Mouse (Mus musculus): ENCODE measurements around the gene Usf1. TPM values are rescaled to one million over a fixed set of nuclear protein-coding genes. Genes with fewer than 3 reads are reported as not detected.

Usf1 gene
- polyA plus RNA-seq, 1 experiment from 2014 or later: 106 TPM

- no peak for DNase-seq (ENCODE audit: low read depth, low spot score)
- no peak for ATAC-seq
- no peak for TF ChIP-seq CTCF (IDR thresholded peaks at IDR 0.05)
These were observed 38.9 kb downstream of the Usf1 start for GRCm38 (mm10) chr1:171450062-171450461.

GRCm38 (mm10) chr1:171451001-171451400 lies 39.9 kb downstream of the Usf1 start:
- POLR2A ChIA-PET: no interaction called here
- in situ Hi-C loops (cut with MboI; ENCODE audit: low pct_unique_long_range_greater_than_20kb): no loop called here
- ATAC-seq: no peak
- H3K27me3 ChIP-seq: no peaks in the 10 kb centered on the region
- no peak for TF ChIP-seq CTCF (IDR thresholded peaks at IDR 0.05)
- CTCF ChIA-PET: interaction anchor here (1.6 kb wide), 1 partner anchor 42 kb away, joined by 3 read pairs; no protein-coding TSS in a partner anchor
- DNase-seq (ENCODE audit: low read depth, low spot score): no peak

More at GRCm38 (mm10) chr1:171450062-171450461, 38.9 kb downstream of the Usf1 start:
- no peaks in the 10 kb centered on the region for H3K27me3 ChIP-seq
- ChIA-PET CTCF (interaction anchor here (1.6 kb wide), 1 partner anchor 41 kb away, joined by 3 read pairs; no protein-coding TSS in a partner anchor), POLR2A (no interaction called here)
- in situ Hi-C loops (cut with MboI; ENCODE audit: low pct_unique_long_range_greater_than_20kb): no loop called here

DNA sequence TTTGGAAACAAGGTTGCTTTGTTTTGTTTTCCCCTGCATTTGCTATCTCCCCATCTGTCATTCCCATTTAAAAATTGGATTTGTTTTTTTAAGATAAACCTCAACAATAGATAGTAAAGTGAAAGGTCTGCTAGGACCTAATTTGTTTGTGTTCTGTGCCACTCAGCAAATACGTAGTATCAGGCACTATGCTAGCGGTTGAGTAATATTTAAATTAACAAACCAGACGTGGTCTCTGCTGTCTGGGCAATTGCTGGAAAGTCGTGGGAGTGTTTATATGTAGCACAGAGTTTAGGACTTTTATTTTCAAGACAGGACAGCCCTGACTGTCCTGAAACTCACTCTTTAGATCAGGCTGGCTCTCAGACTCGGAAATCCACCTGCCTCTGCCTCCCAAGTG lies 41.4 kb downstream of the Usf1 start:
- POLR2A ChIA-PET: no interaction called here
- no peak for ATAC-seq
- CTCF ChIA-PET: no interaction called here
- no peaks in the 10 kb centered on the region for H3K27me3 ChIP-seq
- in situ Hi-C loops (cut with MboI; ENCODE audit: low pct_unique_long_range_greater_than_20kb): no loop called here
- TF ChIP-seq CTCF (IDR thresholded peaks at IDR 0.05): no peak
- no peak for DNase-seq (ENCODE audit: low read depth, low spot score)

GRCm38 (mm10) chr1:171452923-171453322 lies 41.8 kb downstream of the Usf1 start:
- POLR2A ChIA-PET: no interaction called here
- in situ Hi-C loops (cut with MboI; ENCODE audit: low pct_unique_long_range_greater_than_20kb): no loop called here
- no peak for DNase-seq (ENCODE audit: low read depth, low spot score)
- ATAC-seq: no peak
- no peak for TF ChIP-seq CTCF (IDR thresholded peaks at IDR 0.05)
- CTCF ChIA-PET: no interaction called here
- no peaks in the 10 kb centered on the region for H3K27me3 ChIP-seq

GRCm38 (mm10) chr1:171454926-171455325 lies 43.8 kb downstream of the Usf1 start:
- DNase-seq (ENCODE audit: low read depth, low spot score): no peak
- ATAC-seq: no peak
- TF ChIP-seq CTCF (IDR thresholded peaks at IDR 0.05): no peak
- ChIA-PET CTCF (interaction anchor here (1.2 to 1.6 kb wide), 2 partner anchors 9 to 16 kb away, joined by 4 read pairs; no protein-coding TSS in a partner anchor), POLR2A (no interaction called here)
- H3K27me3 ChIP-seq: no peaks in the 10 kb centered on the region
- in situ Hi-C loops (cut with MboI; ENCODE audit: low pct_unique_long_range_greater_than_20kb): no loop called here

- TF ChIP-seq CTCF (IDR thresholded peaks at IDR 0.05): no peak
- DNase-seq (ENCODE audit: low read depth, low spot score): no peak
- ChIA-PET POLR2A (interaction anchor here (0.6 kb wide), 1 partner anchor 16 kb away, joined by 3 read pairs; no protein-coding TSS in a partner anchor), CTCF (no interaction called here)
- ATAC-seq: no peak
- H3K27me3 ChIP-seq: no peaks in the 10 kb centered on the region
- in situ Hi-C loops (cut with MboI; ENCODE audit: low pct_unique_long_range_greater_than_20kb): no loop called here
These were observed 46.5 kb downstream of the Usf1 start for GRCm38 (mm10) chr1:171457568-171457967.

DNA sequence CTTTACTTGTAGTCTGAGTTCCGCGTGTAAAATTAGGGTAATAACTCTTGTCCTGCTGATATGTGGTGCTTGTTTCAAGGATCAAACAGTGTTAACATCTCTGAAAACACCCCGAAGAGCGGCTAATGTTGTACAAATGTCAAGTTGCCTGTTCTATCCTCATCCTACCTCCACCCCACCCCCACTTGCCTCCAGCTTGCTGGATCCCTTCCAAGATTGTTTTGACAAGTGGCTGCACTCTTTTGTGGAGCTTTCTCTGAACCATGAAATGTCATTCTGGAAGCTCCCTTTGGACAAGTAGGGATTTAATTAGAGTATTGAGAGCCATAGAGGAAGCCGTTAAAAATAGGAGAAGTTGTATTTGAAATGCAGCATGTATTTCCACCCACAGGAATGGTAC lies 48.7 kb downstream of the Usf1 start:
- POLR2A ChIA-PET: interaction anchor here (0.8 kb wide), 1 partner anchor 10 kb away, joined by 3 read pairs; no protein-coding TSS in a partner anchor
- TF ChIP-seq CTCF (IDR thresholded peaks at IDR 0.05): no peak
- no peak for DNase-seq (ENCODE audit: low read depth, low spot score)
- in situ Hi-C loops (cut with MboI; ENCODE audit: low pct_unique_long_range_greater_than_20kb): no loop called here
- CTCF ChIA-PET: interaction anchor here (1.1 to 1.4 kb wide), 4 partner anchors 9 to 35 kb away, joined by 3 to 6 read pairs (median 4); no protein-coding TSS in a partner anchor
- H3K27me3 ChIP-seq: no peaks in the 10 kb centered on the region
- no peak for ATAC-seq

DNA sequence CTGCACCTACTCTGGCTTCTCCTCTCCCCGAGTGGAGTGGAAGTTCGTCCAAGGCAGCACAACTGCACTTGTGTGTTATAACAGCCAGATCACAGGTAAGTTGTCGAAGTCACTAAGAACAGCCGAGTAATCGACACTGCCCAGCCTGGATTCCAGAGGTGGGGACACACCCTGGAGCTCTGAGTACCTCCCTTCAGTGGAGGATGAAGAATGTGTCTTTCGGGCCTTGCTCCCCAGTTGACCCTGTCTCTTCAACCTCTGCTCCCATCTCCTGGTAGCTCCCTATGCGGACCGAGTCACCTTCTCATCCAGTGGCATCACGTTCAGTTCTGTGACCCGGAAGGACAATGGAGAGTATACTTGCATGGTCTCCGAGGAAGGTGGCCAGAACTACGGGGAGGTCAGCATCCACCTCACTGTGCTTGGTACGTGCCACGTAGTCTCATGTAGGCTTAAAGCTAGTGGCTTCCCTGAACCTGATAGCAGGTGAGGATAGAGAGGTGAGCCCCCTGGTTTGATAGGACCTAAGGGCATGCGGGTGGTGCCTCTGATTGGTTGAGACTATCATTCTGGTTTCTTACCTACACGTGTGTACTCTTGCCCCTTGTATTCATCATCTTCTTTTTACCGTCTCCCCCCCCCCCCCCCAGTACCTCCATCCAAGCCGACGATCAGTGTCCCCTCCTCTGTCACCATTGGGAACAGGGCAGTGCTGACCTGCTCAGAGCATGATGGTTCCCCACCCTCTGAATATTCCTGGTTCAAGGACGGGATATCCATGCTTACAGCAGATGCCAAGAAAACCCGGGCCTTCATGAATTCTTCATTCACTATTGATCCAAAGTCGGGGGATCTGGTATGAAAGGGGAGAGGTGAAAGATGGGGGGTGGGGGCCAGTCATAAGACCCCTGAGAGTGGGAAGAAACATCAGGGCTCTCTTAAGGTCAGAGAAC lies 49.7 kb downstream of the Usf1 start:
- DNase-seq (ENCODE audit: low read depth, low spot score): no peak

DNA sequence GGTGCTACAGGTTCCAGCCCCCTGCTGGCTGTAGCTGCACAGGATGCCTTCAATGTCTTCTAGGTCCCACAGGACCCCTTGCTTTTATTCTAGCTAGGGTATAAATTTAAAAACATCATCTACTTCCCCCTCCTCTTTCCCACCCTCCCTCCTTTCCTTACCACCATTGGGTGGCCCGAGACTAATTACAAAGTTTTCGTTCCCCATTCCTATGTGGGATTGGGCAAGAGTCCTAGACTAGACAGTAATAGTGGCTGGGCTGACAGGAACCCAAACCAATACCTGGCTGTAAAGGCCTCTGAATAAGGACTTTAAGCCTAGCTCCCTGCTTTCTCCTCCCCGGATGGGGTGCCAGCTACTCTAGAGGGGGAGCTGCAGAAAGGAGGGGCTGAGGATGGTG lies 52.0 kb downstream of the Usf1 start:
- ATAC-seq (no peak), DNase-seq (ENCODE audit: low read depth, low spot score) (no peak)
- CTCF ChIA-PET: interaction anchor here (0.9 to 1.5 kb wide), 3 partner anchors 8 to 16 kb away, joined by 4 to 5 read pairs (median 4); no protein-coding TSS in a partner anchor
- H3K27me3 ChIP-seq: no peaks in the 10 kb centered on the region
- POLR2A ChIA-PET: interaction anchor here (0.6 kb wide), 1 partner anchor 38 kb away, joined by 3 read pairs; no protein-coding TSS in a partner anchor
- no peak for TF ChIP-seq CTCF (IDR thresholded peaks at IDR 0.05)
- in situ Hi-C loops (cut with MboI; ENCODE audit: low pct_unique_long_range_greater_than_20kb): no loop called here

More for the DNA sequence above, 49.7 kb downstream of the Usf1 start:
- TF ChIP-seq CTCF (IDR thresholded peaks at IDR 0.05): no peak
- no peak for ATAC-seq
- in situ Hi-C loops (cut with MboI; ENCODE audit: low pct_unique_long_range_greater_than_20kb): no loop called here
- CTCF ChIA-PET: interaction anchor here (1.1 to 1.4 kb wide), 4 partner anchors 8 to 36 kb away, joined by 3 to 6 read pairs (median 4); no protein-coding TSS in a partner anchor
- POLR2A ChIA-PET: interaction anchor here (0.8 kb wide), 2 partner anchors 9 to 112 kb away, joined by 3 read pairs; no protein-coding TSS in a partner anchor
- H3K27me3 ChIP-seq: no peaks in the 10 kb centered on the region

- in situ Hi-C loops (cut with MboI; ENCODE audit: low pct_unique_long_range_greater_than_20kb): no loop called here
- H3K27me3 ChIP-seq: no peaks in the 10 kb centered on the region
- CTCF ChIA-PET: interaction anchor here (1.0 to 1.5 kb wide), 3 partner anchors 13 to 29 kb away, joined by 3 to 5 read pairs (median 5); no protein-coding TSS in a partner anchor
- ATAC-seq: no peak
- TF ChIP-seq CTCF (IDR thresholded peaks at IDR 0.05): no peak
- POLR2A ChIA-PET: interaction anchor here (1.5 kb wide), 1 partner anchor 26 kb away, joined by 4 read pairs; no protein-coding TSS in a partner anchor
- DNase-seq (ENCODE audit: low read depth, low spot score): no peak
These were observed 54.8 kb downstream of the Usf1 start for GRCm38 (mm10) chr1:171465749-171466412.

Measured in Patski (cell line).